Mouse (Mus musculus): Measurements from ENCODE around the gene Prkaa2. TPM values are rescaled to one million over a fixed set of nuclear protein-coding genes. Genes with fewer than 3 reads are reported as not detected.
"Not testable (repeated sequence)": the region's sequence is repeated elsewhere in the genome, so short reads cannot be mapped to it uniquely, and the experiment has no call there.

Gene Prkaa2
- polyA plus RNA-seq, 1 experiment from 2014 or later: 15.6 TPM

GRCm38 (mm10) chr4:105013718-105014117, 96.0 kb downstream of the Prkaa2 start:
- H3K9me3 ChIP-seq (ENCODE audit: control insufficient read depth, low read length): no peaks in the 10 kb centered on the region
- ATAC-seq (ENCODE audit: low read depth): no peak
- no peaks in the 10 kb centered on the region for H3K36me3 ChIP-seq (ENCODE audit: control insufficient read depth, insufficient read depth, low read length)

GRCm38 (mm10) chr4:105007360-105008018, 102.2 kb downstream of the Prkaa2 start:
- no peak for ATAC-seq (ENCODE audit: low read depth)
- H3K9ac ChIP-seq (replicated peaks; ENCODE audit: low read depth, low read length): no peak overlapping the region
- WGBS: 87% methylated on average over 4 of the region's 4 CpGs

More at GRCm38 (mm10) chr4:105013718-105014117, 96.0 kb downstream of the Prkaa2 start:
- H3K4me2 ChIP-seq (ENCODE audit: low read depth, low read length): no peak overlapping the region
- no peak overlapping the region for H3K9ac ChIP-seq (replicated peaks; ENCODE audit: low read depth, low read length)
- WGBS: 95% methylated on average over 7 of the region's 7 CpGs
- no peaks in the 10 kb centered on the region for H3K4me1 ChIP-seq (ENCODE audit: control insufficient read depth, insufficient read depth, low read length)
- H3K27me3 ChIP-seq (ENCODE audit: control insufficient read depth, insufficient read depth, low read length): no peaks in the 10 kb centered on the region
- H3K27ac ChIP-seq (ENCODE audit: low read depth, low read length): no peak overlapping the region
- H3K4me3 ChIP-seq (ENCODE audit: low read depth, low read length): no peak overlapping the region

GRCm38 (mm10) chr4:105004649-105005048, 105.0 kb downstream of the Prkaa2 start:
- H3K27me3 ChIP-seq (ENCODE audit: control insufficient read depth, insufficient read depth, low read length); ATAC-seq (ENCODE audit: low read depth); H3K27ac ChIP-seq (ENCODE audit: low read depth, low read length); H3K9me3 ChIP-seq (ENCODE audit: control insufficient read depth, low read length); H3K9ac ChIP-seq (replicated peaks; ENCODE audit: low read depth, low read length); H3K4me3 ChIP-seq (ENCODE audit: low read depth, low read length); H3K36me3 ChIP-seq (ENCODE audit: control insufficient read depth, insufficient read depth, low read length); H3K4me2 ChIP-seq (ENCODE audit: low read depth, low read length); H3K4me1 ChIP-seq (ENCODE audit: control insufficient read depth, insufficient read depth, low read length): not testable (repeated sequence)
- WGBS: 89% methylated on average over 11 of the region's 12 CpGs

More at GRCm38 (mm10) chr4:105007360-105008018, 102.2 kb downstream of the Prkaa2 start:
- Histone ChIP-seq H3K9me3 (ENCODE audit: control insufficient read depth, low read length) (no peaks in the 10 kb centered on the region), H3K27me3 (ENCODE audit: control insufficient read depth, insufficient read depth, low read length) (no peaks in the 10 kb centered on the region), H3K36me3 (ENCODE audit: control insufficient read depth, insufficient read depth, low read length) (no peaks in the 10 kb centered on the region), H3K4me2 (ENCODE audit: low read depth, low read length) (no peak overlapping the region), H3K4me1 (ENCODE audit: control insufficient read depth, insufficient read depth, low read length) (no peaks in the 10 kb centered on the region), H3K27ac (ENCODE audit: low read depth, low read length) (no peak overlapping the region), H3K4me3 (ENCODE audit: low read depth, low read length) (no peak overlapping the region)

- WGBS: 80% methylated on average over 8 of the region's 8 CpGs
- H3K27ac ChIP-seq (ENCODE audit: low read depth, low read length): no peak overlapping the region
Observed at GRCm38 (mm10) chr4:105004135-105004534, 105.6 kb downstream of the Prkaa2 start.

GRCm38 (mm10) chr4:105001736-105002135, 108.0 kb downstream of the Prkaa2 start:
- ATAC-seq (ENCODE audit: low read depth): no peak
- no peak overlapping the region for H3K9ac ChIP-seq (replicated peaks; ENCODE audit: low read depth, low read length)
- 59% methylated on average over 1 of the region's 1 CpGs for WGBS
- no peaks in the 10 kb centered on the region for H3K27me3 ChIP-seq (ENCODE audit: control insufficient read depth, insufficient read depth, low read length)
- no peak overlapping the region for H3K27ac ChIP-seq (ENCODE audit: low read depth, low read length)
- no peaks in the 10 kb centered on the region for H3K9me3 ChIP-seq (ENCODE audit: control insufficient read depth, low read length)
- no peaks in the 10 kb centered on the region for H3K36me3 ChIP-seq (ENCODE audit: control insufficient read depth, insufficient read depth, low read length)
- H3K4me2 ChIP-seq (ENCODE audit: low read depth, low read length): no peak overlapping the region
- H3K4me1 ChIP-seq (ENCODE audit: control insufficient read depth, insufficient read depth, low read length): no peaks in the 10 kb centered on the region
- no peak overlapping the region for H3K4me3 ChIP-seq (ENCODE audit: low read depth, low read length)

More at GRCm38 (mm10) chr4:105004135-105004534, 105.6 kb downstream of the Prkaa2 start:
- Histone ChIP-seq H3K36me3 (ENCODE audit: control insufficient read depth, insufficient read depth, low read length) (no peaks in the 10 kb centered on the region), H3K4me2 (ENCODE audit: low read depth, low read length) (no peak overlapping the region), H3K9me3 (ENCODE audit: control insufficient read depth, low read length) (no peaks in the 10 kb centered on the region), H3K27me3 (ENCODE audit: control insufficient read depth, insufficient read depth, low read length) (no peaks in the 10 kb centered on the region), H3K4me1 (ENCODE audit: control insufficient read depth, insufficient read depth, low read length) (no peaks in the 10 kb centered on the region), H3K4me3 (ENCODE audit: low read depth, low read length) (no peak overlapping the region), H3K9ac (replicated peaks; ENCODE audit: low read depth, low read length) (no peak overlapping the region)
- no peak for ATAC-seq (ENCODE audit: low read depth)

- Histone ChIP-seq H3K4me1 (ENCODE audit: control insufficient read depth, insufficient read depth, low read length) (no peaks in the 10 kb centered on the region), H3K4me2 (ENCODE audit: low read depth, low read length) (no peak overlapping the region), H3K36me3 (ENCODE audit: control insufficient read depth, insufficient read depth, low read length) (no peaks in the 10 kb centered on the region), H3K27me3 (ENCODE audit: control insufficient read depth, insufficient read depth, low read length) (no peaks in the 10 kb centered on the region), H3K9me3 (ENCODE audit: control insufficient read depth, low read length) (no peaks in the 10 kb centered on the region), H3K4me3 (ENCODE audit: low read depth, low read length) (no peak overlapping the region), H3K9ac (replicated peaks; ENCODE audit: low read depth, low read length) (no peak overlapping the region), H3K27ac (ENCODE audit: low read depth, low read length) (no peak overlapping the region)
- 77% methylated on average over 5 of the region's 5 CpGs for WGBS
- ATAC-seq (ENCODE audit: low read depth): no peak
Observed at GRCm38 (mm10) chr4:104999702-105000101, 110.0 kb downstream of the Prkaa2 start.

- Histone ChIP-seq H3K9ac (replicated peaks; ENCODE audit: low read depth, low read length) (no peak overlapping the region), H3K36me3 (ENCODE audit: control insufficient read depth, insufficient read depth, low read length) (no peaks in the 10 kb centered on the region), H3K4me2 (ENCODE audit: low read depth, low read length) (no peak overlapping the region), H3K4me3 (ENCODE audit: low read depth, low read length) (no peak overlapping the region), H3K9me3 (ENCODE audit: control insufficient read depth, low read length) (no peaks in the 10 kb centered on the region), H3K27ac (ENCODE audit: low read depth, low read length) (no peak overlapping the region), H3K27me3 (ENCODE audit: control insufficient read depth, insufficient read depth, low read length) (no peaks in the 10 kb centered on the region), H3K4me1 (ENCODE audit: control insufficient read depth, insufficient read depth, low read length) (no peaks in the 10 kb centered on the region)
- ATAC-seq (ENCODE audit: low read depth): no peak
- 90% methylated on average over 10 of the region's 10 CpGs for WGBS
Observed at GRCm38 (mm10) chr4:104993140-104993874, 116.4 kb downstream of the Prkaa2 start.

- Histone ChIP-seq H3K27ac (ENCODE audit: low read depth, low read length) (no peak overlapping the region), H3K9ac (replicated peaks; ENCODE audit: low read depth, low read length) (no peak overlapping the region), H3K27me3 (ENCODE audit: control insufficient read depth, insufficient read depth, low read length) (no peaks in the 10 kb centered on the region), H3K4me2 (ENCODE audit: low read depth, low read length) (no peak overlapping the region), H3K4me3 (ENCODE audit: low read depth, low read length) (no peak overlapping the region), H3K9me3 (ENCODE audit: control insufficient read depth, low read length) (no peaks in the 10 kb centered on the region), H3K36me3 (ENCODE audit: control insufficient read depth, insufficient read depth, low read length) (no peaks in the 10 kb centered on the region), H3K4me1 (ENCODE audit: control insufficient read depth, insufficient read depth, low read length) (no peaks in the 10 kb centered on the region)
- WGBS: 88% methylated on average over 3 of the region's 3 CpGs
- no peak for ATAC-seq (ENCODE audit: low read depth)
Observed at GRCm38 (mm10) chr4:104992271-104992670, 117.4 kb downstream of the Prkaa2 start.

- H3K27ac ChIP-seq (ENCODE audit: low read depth, low read length): no peak overlapping the region
- ATAC-seq (ENCODE audit: low read depth): no peak
- WGBS: 88% methylated on average over 3 of the region's 3 CpGs
- H3K4me3 ChIP-seq (ENCODE audit: low read depth, low read length): no peak overlapping the region
- no peaks in the 10 kb centered on the region for H3K36me3 ChIP-seq (ENCODE audit: control insufficient read depth, insufficient read depth, low read length)
- H3K9ac ChIP-seq (replicated peaks; ENCODE audit: low read depth, low read length): no peak overlapping the region
- H3K27me3 ChIP-seq (ENCODE audit: control insufficient read depth, insufficient read depth, low read length): no peaks in the 10 kb centered on the region
- no peaks in the 10 kb centered on the region for H3K9me3 ChIP-seq (ENCODE audit: control insufficient read depth, low read length)
- H3K4me2 ChIP-seq (ENCODE audit: low read depth, low read length): no peak overlapping the region
- H3K4me1 ChIP-seq (ENCODE audit: control insufficient read depth, insufficient read depth, low read length): no peaks in the 10 kb centered on the region
Observed at GRCm38 (mm10) chr4:104990686-104991085, 119.0 kb downstream of the Prkaa2 start.
